Mouse (Mus musculus): Measurements from ENCODE around the gene Rps21. TPM values are rescaled to one million over a fixed set of nuclear protein-coding genes. Genes with fewer than 3 reads are reported as not detected.

The Rps21 gene
- polyA plus RNA-seq (2014; fragmentation: Nextera tagmentation; extraction: Ambion mirVana) = 478 and 494 TPM in 2 replicates

GRCm38 (mm10) chr2:180257001-180257521, at the start of gene Rps21:
Rps21 (plus strand) TSS chr2:180257377.
- Histone ChIP-seq H3K36me3 (ENCODE audit: control insufficient read depth, insufficient read depth, low read length) (peaks cover 7% of the 10 kb centered on the region; the same call in 1 of the 2 replicates), H3K9me3 (ENCODE audit: control insufficient read depth, low read length) (no peaks in the 10 kb centered on the region), H3K27ac (ENCODE audit: low read depth, low read length) (peak within 1 kb of the TSS; percentile 78), H3K4me2 (ENCODE audit: low read depth) (peak within 1 kb of the TSS; percentile 87), H3K27me3 (ENCODE audit: control insufficient read depth, insufficient read depth, low read length) (no peaks in the 10 kb centered on the region), H3K4me3 (ENCODE audit: low read depth, low read length) (peak within 1 kb of the TSS; percentile 93), H3K9ac (ENCODE audit: low read length) (peak within 1 kb of the TSS; percentile 94), H3K4me1 (ENCODE audit: control insufficient read depth, insufficient read depth, low read length) (peaks cover 8% of the 10 kb centered on the region; the same call in 1 of the 2 replicates)
- WGBS = under 1% methylated on average over 38 of the region's 38 CpGs
- ATAC-seq (ENCODE audit: insufficient read depth, low FRiP score, low TSS enrichment) (peak; percentile 95), DNase-seq (ENCODE audit: low spot score) (peak; percentile 98)

GRCm38 (mm10) chr2:180207840-180208239, 49.3 kb upstream of the Rps21 start:
- Histone ChIP-seq H3K4me1 (ENCODE audit: control insufficient read depth, insufficient read depth, low read length) (no peaks in the 10 kb centered on the region), H3K27ac (ENCODE audit: low read depth, low read length) (no peak overlapping the region), H3K9ac (ENCODE audit: low read length) (no peak overlapping the region), H3K4me2 (ENCODE audit: low read depth) (no peak overlapping the region), H3K9me3 (ENCODE audit: control insufficient read depth, low read length) (no peaks in the 10 kb centered on the region), H3K4me3 (ENCODE audit: low read depth, low read length) (no peak overlapping the region), H3K27me3 (ENCODE audit: control insufficient read depth, insufficient read depth, low read length) (no peaks in the 10 kb centered on the region), H3K36me3 (ENCODE audit: control insufficient read depth, insufficient read depth, low read length) (no peaks in the 10 kb centered on the region)
- no peak for ATAC-seq (ENCODE audit: insufficient read depth, low FRiP score, low TSS enrichment)
- 61% methylated on average over 7 of the region's 7 CpGs for WGBS
- peak; percentile 60 for DNase-seq (ENCODE audit: low spot score)

GRCm38 (mm10) chr2:180208976-180209375, 48.2 kb upstream of the Rps21 start:
- Histone ChIP-seq H3K9ac (ENCODE audit: low read length) (no peak overlapping the region), H3K9me3 (ENCODE audit: control insufficient read depth, low read length) (no peaks in the 10 kb centered on the region), H3K4me2 (ENCODE audit: low read depth) (no peak overlapping the region), H3K36me3 (ENCODE audit: control insufficient read depth, insufficient read depth, low read length) (no peaks in the 10 kb centered on the region), H3K27me3 (ENCODE audit: control insufficient read depth, insufficient read depth, low read length) (no peaks in the 10 kb centered on the region), H3K27ac (ENCODE audit: low read depth, low read length) (no peak overlapping the region), H3K4me3 (ENCODE audit: low read depth, low read length) (no peak overlapping the region), H3K4me1 (ENCODE audit: control insufficient read depth, insufficient read depth, low read length) (no peaks in the 10 kb centered on the region)
- WGBS = 84% methylated on average over 1 of the region's 1 CpGs
- no peak for DNase-seq (ENCODE audit: low spot score)
- ATAC-seq (ENCODE audit: insufficient read depth, low FRiP score, low TSS enrichment) = no peak

GRCm38 (mm10) chr2:180212255-180212654, 44.9 kb upstream of the Rps21 start:
- no peak overlapping the region for H3K9ac ChIP-seq (ENCODE audit: low read length)
- no peak overlapping the region for H3K4me2 ChIP-seq (ENCODE audit: low read depth)
- no peaks in the 10 kb centered on the region for H3K36me3 ChIP-seq (ENCODE audit: control insufficient read depth, insufficient read depth, low read length)
- WGBS = 98% methylated on average over 3 of the region's 3 CpGs
- no peak overlapping the region for H3K4me3 ChIP-seq (ENCODE audit: low read depth, low read length)
- ATAC-seq (ENCODE audit: insufficient read depth, low FRiP score, low TSS enrichment) (no peak), DNase-seq (ENCODE audit: low spot score) (no peak)
- H3K27me3 ChIP-seq (ENCODE audit: control insufficient read depth, insufficient read depth, low read length) = no peaks in the 10 kb centered on the region
- no peaks in the 10 kb centered on the region for H3K9me3 ChIP-seq (ENCODE audit: control insufficient read depth, low read length)
- no peak overlapping the region for H3K27ac ChIP-seq (ENCODE audit: low read depth, low read length)
- H3K4me1 ChIP-seq (ENCODE audit: control insufficient read depth, insufficient read depth, low read length) = no peaks in the 10 kb centered on the region

GRCm38 (mm10) chr2:180214352-180214978, 42.7 kb upstream of the Rps21 start:
- no peaks in the 10 kb centered on the region for H3K4me1 ChIP-seq (ENCODE audit: control insufficient read depth, insufficient read depth, low read length)
- H3K27ac ChIP-seq (ENCODE audit: low read depth, low read length) = no peak overlapping the region
- H3K36me3 ChIP-seq (ENCODE audit: control insufficient read depth, insufficient read depth, low read length) = no peaks in the 10 kb centered on the region
- 76% methylated on average over 4 of the region's 4 CpGs for WGBS
- DNase-seq (ENCODE audit: low spot score) = no peak
- no peaks in the 10 kb centered on the region for H3K9me3 ChIP-seq (ENCODE audit: control insufficient read depth, low read length)
- H3K27me3 ChIP-seq (ENCODE audit: control insufficient read depth, insufficient read depth, low read length) = no peaks in the 10 kb centered on the region
- H3K9ac ChIP-seq (ENCODE audit: low read length) = no peak overlapping the region
- H3K4me3 ChIP-seq (ENCODE audit: low read depth, low read length) = no peak overlapping the region
- no peak overlapping the region for H3K4me2 ChIP-seq (ENCODE audit: low read depth)
- ATAC-seq (ENCODE audit: insufficient read depth, low FRiP score, low TSS enrichment) = no peak

GRCm38 (mm10) chr2:180215011-180215461, 42.1 kb upstream of the Rps21 start:
- H3K27ac ChIP-seq (ENCODE audit: low read depth, low read length) = no peak overlapping the region
- no peak overlapping the region for H3K9ac ChIP-seq (ENCODE audit: low read length)
- ATAC-seq (ENCODE audit: insufficient read depth, low FRiP score, low TSS enrichment) (no peak), DNase-seq (ENCODE audit: low spot score) (no peak)
- no peak overlapping the region for H3K4me2 ChIP-seq (ENCODE audit: low read depth)
- no peaks in the 10 kb centered on the region for H3K9me3 ChIP-seq (ENCODE audit: control insufficient read depth, low read length)
- no peaks in the 10 kb centered on the region for H3K27me3 ChIP-seq (ENCODE audit: control insufficient read depth, insufficient read depth, low read length)
- no peaks in the 10 kb centered on the region for H3K36me3 ChIP-seq (ENCODE audit: control insufficient read depth, insufficient read depth, low read length)
- no peaks in the 10 kb centered on the region for H3K4me1 ChIP-seq (ENCODE audit: control insufficient read depth, insufficient read depth, low read length)
- no peak overlapping the region for H3K4me3 ChIP-seq (ENCODE audit: low read depth, low read length)
- WGBS = 79% methylated on average over 8 of the region's 8 CpGs

GRCm38 (mm10) chr2:180215951-180216350, 41.2 kb upstream of the Rps21 start:
- no peak overlapping the region for H3K4me2 ChIP-seq (ENCODE audit: low read depth)
- no peak for DNase-seq (ENCODE audit: low spot score)
- no peak for ATAC-seq (ENCODE audit: insufficient read depth, low FRiP score, low TSS enrichment)
- no peaks in the 10 kb centered on the region for H3K36me3 ChIP-seq (ENCODE audit: control insufficient read depth, insufficient read depth, low read length)
- H3K27ac ChIP-seq (ENCODE audit: low read depth, low read length) = no peak overlapping the region
- no peaks in the 10 kb centered on the region for H3K4me1 ChIP-seq (ENCODE audit: control insufficient read depth, insufficient read depth, low read length)
- no peak overlapping the region for H3K9ac ChIP-seq (ENCODE audit: low read length)
- H3K9me3 ChIP-seq (ENCODE audit: control insufficient read depth, low read length) = no peaks in the 10 kb centered on the region
- H3K27me3 ChIP-seq (ENCODE audit: control insufficient read depth, insufficient read depth, low read length) = no peaks in the 10 kb centered on the region
- H3K4me3 ChIP-seq (ENCODE audit: low read depth, low read length) = no peak overlapping the region
- 80% methylated on average over 6 of the region's 6 CpGs for WGBS

GRCm38 (mm10) chr2:180216921-180217320, 40.3 kb upstream of the Rps21 start:
- ATAC-seq (ENCODE audit: insufficient read depth, low FRiP score, low TSS enrichment) (no peak), DNase-seq (ENCODE audit: low spot score) (no peak)
- Histone ChIP-seq H3K4me3 (ENCODE audit: low read depth, low read length) (no peak overlapping the region), H3K27ac (ENCODE audit: low read depth, low read length) (no peak overlapping the region), H3K4me1 (ENCODE audit: control insufficient read depth, insufficient read depth, low read length) (no peaks in the 10 kb centered on the region), H3K36me3 (ENCODE audit: control insufficient read depth, insufficient read depth, low read length) (no peaks in the 10 kb centered on the region), H3K4me2 (ENCODE audit: low read depth) (no peak overlapping the region), H3K27me3 (ENCODE audit: control insufficient read depth, insufficient read depth, low read length) (no peaks in the 10 kb centered on the region), H3K9me3 (ENCODE audit: control insufficient read depth, low read length) (no peaks in the 10 kb centered on the region), H3K9ac (ENCODE audit: low read length) (no peak overlapping the region)
- 68% methylated on average over 5 of the region's 5 CpGs for WGBS

- H3K9me3 ChIP-seq (ENCODE audit: control insufficient read depth, low read length) = no peaks in the 10 kb centered on the region
- no peak overlapping the region for H3K9ac ChIP-seq (ENCODE audit: low read length)
- DNase-seq (ENCODE audit: low spot score) = no peak
- H3K36me3 ChIP-seq (ENCODE audit: control insufficient read depth, insufficient read depth, low read length) = no peaks in the 10 kb centered on the region
- no peak for ATAC-seq (ENCODE audit: insufficient read depth, low FRiP score, low TSS enrichment)
- no peak overlapping the region for H3K4me2 ChIP-seq (ENCODE audit: low read depth)
- 90% methylated on average over 8 of the region's 8 CpGs for WGBS
- H3K4me3 ChIP-seq (ENCODE audit: low read depth, low read length) = no peak overlapping the region
- H3K27me3 ChIP-seq (ENCODE audit: control insufficient read depth, insufficient read depth, low read length) = no peaks in the 10 kb centered on the region
- no peaks in the 10 kb centered on the region; the same call in 1 of the 2 replicates for H3K4me1 ChIP-seq (ENCODE audit: control insufficient read depth, insufficient read depth, low read length)
- H3K27ac ChIP-seq (ENCODE audit: low read depth, low read length) = no peak overlapping the region
These were observed 39.6 kb upstream of the Rps21 start for GRCm38 (mm10) chr2:180217587-180217986.
